Mouse (Mus musculus) testis, adult 2 months (tissue): ENCODE measurements at regions not wholly inside any gene's neighbourhood (a gene's known extent, or its start where the extent isn't known, plus 50 kb on each side); places are given as distances from the start of the nearest gene placed in this dataset.

Source experiments
- CTCF ChIP-seq: fragments of 200-500 bp; IDR thresholded peaks from 2 replicates; pipeline ENCODE4 v1.5.1; 2012; ENCODE audit warnings: low read depth, mild to moderate bottlenecking, inconsistent platforms, low read length, moderate library complexity; ENCODE audit not compliant: control insufficient read depth, insufficient read depth, insufficient replicate concordance
- POLR2A ChIP-seq: fragments of 200-500 bp; IDR thresholded peaks from 2 replicates; pipeline ENCODE4 v1.6.1; 2012; ENCODE audit warnings: low read depth, mild to moderate bottlenecking, inconsistent platforms, low read length, moderate library complexity; ENCODE audit not compliant: control insufficient read depth

GRCm38 (mm10) chr1:176558457-176559415 lies 255.1 kb downstream of the Cep170 start:
- TF ChIP-seq CTCF = no peak
- TF ChIP-seq POLR2A = no peak
